Mouse (Mus musculus) heart, postnatal 0 days (tissue): ENCODE results near the gene Mctp1.

Experiments used
- CTCF ChIP-seq: IDR thresholded peaks from 2 replicates; pipeline ENCODE4 v1.5.1; 2016; ENCODE audit warnings: antibody characterized with exemption, control low read depth, low read depth
- EP300 ChIP-seq: IDR thresholded peaks from 2 replicates; pipeline ENCODE4 v1.6.1; 2016; ENCODE audit warnings: antibody characterized with exemption, low read depth

- TF ChIP-seq CTCF (no peak), EP300 (no peak)
Observed at GRCm38 (mm10) chr13:76850412-76851054, 466.2 kb downstream of the Mctp1 start.
